Mouse (Mus musculus): ENCODE results near the gene Megf8.

Gene Megf8

DNA sequence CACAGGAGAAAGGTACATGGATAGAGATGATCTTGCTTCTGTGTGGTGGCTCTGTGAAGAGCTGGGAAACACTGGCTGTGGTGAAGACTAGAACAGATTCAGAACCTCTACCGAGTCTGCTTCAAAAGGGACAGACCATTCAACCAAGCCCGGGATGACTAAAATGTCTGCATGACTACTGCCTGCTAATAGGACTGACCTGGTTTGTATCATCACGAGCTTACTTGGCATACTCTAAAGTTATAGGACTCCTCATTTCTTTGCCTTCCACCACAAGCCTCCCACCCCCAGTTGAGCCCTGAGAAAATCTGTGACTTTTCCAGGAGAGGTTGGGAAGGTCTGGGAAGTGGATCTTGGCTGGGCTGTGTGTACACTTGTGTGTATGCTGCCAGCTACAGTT is 94.9 kb downstream of the Megf8 start:
- DNase-seq: no peak

DNA sequence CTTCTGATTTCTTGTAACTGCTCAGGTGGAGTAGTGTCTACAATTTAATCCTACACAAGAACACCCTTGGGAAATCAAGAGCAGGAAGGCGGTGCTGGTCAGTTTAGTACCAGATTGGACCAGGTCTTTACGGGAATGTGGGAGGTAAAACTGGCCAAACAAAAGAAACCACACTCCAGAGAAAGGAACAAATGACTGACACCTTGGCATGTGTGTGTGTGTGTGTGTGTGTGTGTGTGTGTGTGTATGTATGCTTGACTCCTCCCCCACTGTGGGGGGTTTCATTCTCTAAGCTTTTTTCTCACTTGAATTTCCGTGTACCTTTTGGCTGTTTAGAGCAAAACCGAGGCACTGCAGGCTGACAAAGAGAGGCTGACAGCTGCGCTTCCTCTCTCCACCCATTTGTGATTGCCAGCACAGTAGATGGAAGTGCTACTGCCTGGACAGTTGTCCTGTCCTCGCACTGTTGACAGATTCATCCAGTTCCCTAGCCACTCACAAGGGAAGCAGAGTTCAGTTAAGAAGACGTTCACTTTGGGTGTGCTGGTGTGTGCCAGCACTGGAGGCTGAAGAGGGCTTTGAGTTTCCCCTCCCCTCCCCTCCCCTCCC is 96.0 kb downstream of the Megf8 start, which contains the start of gene Cxcl17:
Gene Cxcl17, minus strand, starts transcription at position 54 of the 609 bp plus-strand sequence.
- no peak for DNase-seq

Data from right cerebral cortex, adult 18-20 months (tissue).